Mouse (Mus musculus) CH12.LX (cell line): Measurements from ENCODE around the gene Phykpl.

Experiments
- BHLHE40 ChIP-seq: IDR thresholded peaks from 2 replicates; pipeline ENCODE4 v1.6.1; 2011; ENCODE audit warnings: mild to moderate bottlenecking, low read depth, low read length, improper control_type of control experiment
- CTCF ChIP-seq, 2 experiments: IDR thresholded peaks in 1 of 2; conservative IDR thresholded peaks in 1 of 2; 2 replicates each; pipeline ENCODE4 v1.5.1; 2011 to 2012; ENCODE audit warnings: low read depth in 2 of 2, low read length in 2 of 2, improper control_type of control experiment in 1 of 2, inconsistent platforms in 1 of 2, mild to moderate bottlenecking in 1 of 2, moderate library complexity in 1 of 2
- E2F4 ChIP-seq: IDR thresholded peaks from 2 replicates; pipeline ENCODE4 v1.6.1; 2011; ENCODE audit warnings: low read depth, low read length, improper control_type of control experiment; ENCODE audit not compliant: insufficient replicate concordance
- ETS1 ChIP-seq: conservative IDR thresholded peaks from 2 replicates; pipeline ENCODE4 v1.6.1; 2012; ENCODE audit warnings: low read depth, mild to moderate bottlenecking, inconsistent platforms, low read length, improper control_type of control experiment, moderate library complexity
- GABPA ChIP-seq: IDR thresholded peaks from 2 replicates; pipeline ENCODE4 v1.6.1; 2012; ENCODE audit warnings: low read depth, low read length, improper control_type of control experiment, inconsistent platforms; ENCODE audit not compliant: insufficient replicate concordance
- JUND ChIP-seq: conservative IDR thresholded peaks from 2 replicates; pipeline ENCODE4 v1.6.1; 2011; ENCODE audit warnings: low read depth, low read length, improper control_type of control experiment
- MYC ChIP-seq: IDR thresholded peaks from 2 replicates; pipeline ENCODE4 v1.6.1; 2011; ENCODE audit warnings: low read depth, mild to moderate bottlenecking, improper control_type of control experiment, low read length
- POLR2A ChIP-seq: IDR thresholded peaks from 2 replicates; pipeline ENCODE4 v1.6.1; 2011; ENCODE audit warnings: low read depth, mild to moderate bottlenecking, improper control_type of control experiment, low read length
- POLR2AphosphoS2 ChIP-seq: IDR thresholded peaks from 2 replicates; pipeline ENCODE4 v1.6.1; 2011; ENCODE audit warnings: low read depth, low read length, improper control_type of control experiment
- USF1 ChIP-seq: IDR thresholded peaks from 2 replicates; pipeline ENCODE4 v1.6.1; 2014; ENCODE audit warnings: low read depth, mild to moderate bottlenecking, inconsistent platforms, low read length, improper control_type of control experiment

- TF ChIP-seq ETS1 (no peak), GABPA (no peak), CTCF (conservative IDR thresholded peaks at IDR 0.05 in 1 of 2, IDR thresholded peaks at IDR 0.05 in 1 of 2; ENCODE audit: low read depth in 2 of 2, low read length in 2 of 2) (no peak), USF1 (no peak), BHLHE40 (no peak), JUND (no peak), POLR2AphosphoS2 (no peak), POLR2A (no peak), E2F4 (no peak), MYC (no peak)
These were observed 22.7 kb downstream of the Phykpl start for GRCm38 (mm10) chr11:51607096-51607738.
